Mouse (Mus musculus): ENCODE measurements around the gene Syt17. TPM values are rescaled to one million over a fixed set of nuclear protein-coding genes. Genes with fewer than 3 reads are reported as not detected.

Gene Syt17
- polyA plus RNA-seq, 1 experiment from 2014 or later, result 3.2 TPM

Other genes with a start within 250 kb of the Syt17 start
- gene Smg1, start 204.6 kb downstream of the Syt17 start, polyA plus RNA-seq (2015; fragmentation: Nextera tagmentation; extraction: Ambion mirVana), result 19.1 and 19.3 TPM in 2 replicates
- gene Itpripl2, start 43.8 kb upstream of the Syt17 start, polyA plus RNA-seq (2015; fragmentation: Nextera tagmentation; extraction: Ambion mirVana), result 0.67 and 0.74 TPM in 2 replicates
- 109 and 119 TPM in 2 replicates for gene Coq7, start 85.1 kb upstream of the Syt17 start, polyA plus RNA-seq (2015; fragmentation: Nextera tagmentation; extraction: Ambion mirVana)
- 8.4 and 8.8 TPM in 2 replicates for gene Tmc7, start 136.5 kb upstream of the Syt17 start, polyA plus RNA-seq (2015; fragmentation: Nextera tagmentation; extraction: Ambion mirVana)
- 0.28 and 0.37 TPM in 2 replicates for gene Tmc5, start 149.1 kb upstream of the Syt17 start, polyA plus RNA-seq (2015; fragmentation: Nextera tagmentation; extraction: Ambion mirVana)